Mouse (Mus musculus) right cerebral cortex, postnatal 4 days (tissue): Measurements from ENCODE around the gene Mettl6.
"Not testable (repeated sequence)": the region's sequence is repeated elsewhere in the genome, so short reads cannot be mapped to it uniquely, and the experiment has no call there.

ENCODE experiments used
- DNase-seq: peaks from one replicate; pipeline ENCODE4 v3.0.0-alpha.2; 2022

Gene Mettl6

DNA sequence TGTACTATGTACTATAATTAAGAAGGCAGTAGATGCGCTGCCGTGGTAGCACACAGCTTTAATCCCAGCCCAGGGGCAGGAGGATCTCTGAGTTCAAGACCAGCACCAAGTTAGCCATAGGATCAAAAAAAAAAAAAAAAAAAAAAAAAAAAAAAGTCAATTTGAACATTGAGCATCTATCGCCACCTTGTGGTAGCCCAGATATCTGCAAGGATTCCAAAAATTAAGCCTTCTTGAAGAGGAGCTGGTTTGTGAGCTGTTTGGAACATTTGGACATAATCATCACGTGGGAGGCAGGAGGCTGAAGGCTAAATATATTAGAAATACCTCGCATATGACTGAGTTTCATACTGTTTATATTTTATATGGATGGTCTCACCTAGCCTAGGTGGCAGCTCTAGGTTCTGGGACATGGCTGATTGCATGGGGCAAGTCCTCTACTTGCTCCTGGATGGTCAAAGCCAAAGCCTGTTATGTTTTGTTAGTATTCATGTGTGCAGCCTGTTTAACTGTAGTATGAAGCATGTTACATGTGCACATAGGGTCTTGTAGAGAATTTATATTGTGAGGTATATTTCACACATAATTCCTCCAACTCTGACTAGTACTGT, 22.3 kb downstream of the Mettl6 start:
- peak; percentile 65 for DNase-seq

DNA sequence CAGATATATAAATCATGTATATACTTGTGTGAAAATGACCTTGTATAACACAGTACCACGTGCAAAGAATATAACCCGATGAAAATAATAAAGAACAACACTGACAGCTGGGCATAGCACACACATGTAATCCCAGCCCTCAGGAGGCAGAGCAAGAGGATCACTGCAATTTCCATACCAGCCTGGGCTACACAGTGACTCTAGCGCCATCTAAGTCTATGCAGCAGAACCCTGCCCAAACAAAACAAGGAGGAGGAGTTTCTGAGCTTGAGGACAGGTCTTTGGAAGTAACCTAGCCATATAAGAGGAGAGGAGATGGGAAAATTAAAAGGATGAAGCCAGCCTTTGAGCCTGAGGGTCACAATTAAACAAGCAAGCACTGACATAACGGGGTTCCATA, 25.1 kb downstream of the Mettl6 start:
- DNase-seq: no peak

DNA sequence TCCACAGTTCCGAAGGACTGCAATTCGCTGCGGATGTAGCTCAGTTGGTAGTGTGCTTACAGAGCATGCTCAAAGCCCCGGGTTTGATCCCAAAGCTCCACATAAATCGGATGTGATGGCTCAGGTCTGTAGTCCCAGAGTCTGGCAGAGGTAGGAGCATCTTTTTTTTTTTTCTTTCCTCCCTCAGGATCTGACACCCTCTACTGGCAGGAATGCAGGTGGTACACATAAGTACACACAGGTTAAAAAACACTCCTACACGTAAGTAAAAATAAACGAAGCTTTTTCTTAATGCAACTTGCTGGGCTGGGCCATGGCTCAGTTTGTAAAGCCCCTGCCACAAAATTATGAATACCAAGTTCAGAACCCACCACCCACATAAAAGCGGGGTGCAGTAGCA, 30.7 kb downstream of the Mettl6 start:
- no peak for DNase-seq

DNA sequence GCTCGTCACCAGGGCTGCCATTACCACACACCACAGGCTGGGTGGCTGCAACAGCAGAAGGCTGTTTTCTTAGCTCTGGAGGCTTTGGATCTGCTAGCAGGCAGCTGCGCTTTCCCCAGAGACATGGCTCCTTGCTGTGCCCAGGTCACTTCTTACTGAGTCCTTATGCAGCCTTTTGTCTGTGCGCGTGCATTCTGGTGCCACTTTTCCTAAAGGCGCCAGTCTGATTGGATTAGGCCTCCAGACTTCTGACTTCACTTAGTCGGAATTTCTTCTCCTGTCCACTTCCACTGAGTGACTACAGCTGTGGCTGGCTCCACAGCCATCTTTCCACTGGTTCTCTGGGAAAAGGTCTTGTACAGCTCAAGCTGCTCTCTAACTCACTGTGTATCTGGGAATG, 32.0 kb downstream of the Mettl6 start:
- DNase-seq: no peak

DNA sequence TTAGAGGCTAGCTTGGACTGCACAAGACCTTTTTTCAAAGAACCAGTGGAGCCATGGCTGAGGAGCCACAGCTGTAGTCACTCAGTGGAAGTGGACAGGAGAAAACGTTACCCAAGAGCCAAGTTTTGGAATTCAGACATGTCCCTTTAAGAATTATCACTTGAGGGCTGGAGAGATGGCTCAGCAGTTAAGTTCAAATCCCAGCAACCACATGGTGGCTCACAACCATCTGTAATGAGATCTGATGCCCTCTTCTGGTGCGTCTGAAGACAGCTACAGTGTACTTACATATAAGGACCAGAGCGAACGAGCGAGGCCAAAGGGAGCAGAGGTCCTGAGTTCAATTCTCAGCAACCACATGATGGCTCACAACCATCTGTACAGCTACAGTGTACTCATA, 32.6 kb downstream of the Mettl6 start:
- DNase-seq: not testable (repeated sequence)

DNA sequence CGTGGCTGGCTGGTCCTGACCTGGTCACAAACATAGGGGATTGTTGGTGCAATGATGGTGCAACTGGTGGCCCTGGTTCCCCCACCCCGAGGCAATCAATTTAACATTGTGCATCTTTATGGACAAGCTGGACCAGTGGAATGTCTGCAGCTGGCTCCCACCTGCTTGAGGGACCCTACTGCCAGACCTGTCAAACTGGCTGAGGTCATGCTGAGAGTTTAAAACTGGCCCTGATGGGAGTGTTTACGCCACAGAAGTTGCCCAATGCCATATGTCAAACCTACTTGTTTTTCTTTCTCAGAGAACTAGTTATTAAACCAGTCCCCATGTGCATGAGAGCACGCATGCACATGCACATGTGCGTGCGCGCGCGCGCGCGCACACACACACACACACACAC, 36.8 kb downstream of the Mettl6 start:
- DNase-seq: no peak

DNA sequence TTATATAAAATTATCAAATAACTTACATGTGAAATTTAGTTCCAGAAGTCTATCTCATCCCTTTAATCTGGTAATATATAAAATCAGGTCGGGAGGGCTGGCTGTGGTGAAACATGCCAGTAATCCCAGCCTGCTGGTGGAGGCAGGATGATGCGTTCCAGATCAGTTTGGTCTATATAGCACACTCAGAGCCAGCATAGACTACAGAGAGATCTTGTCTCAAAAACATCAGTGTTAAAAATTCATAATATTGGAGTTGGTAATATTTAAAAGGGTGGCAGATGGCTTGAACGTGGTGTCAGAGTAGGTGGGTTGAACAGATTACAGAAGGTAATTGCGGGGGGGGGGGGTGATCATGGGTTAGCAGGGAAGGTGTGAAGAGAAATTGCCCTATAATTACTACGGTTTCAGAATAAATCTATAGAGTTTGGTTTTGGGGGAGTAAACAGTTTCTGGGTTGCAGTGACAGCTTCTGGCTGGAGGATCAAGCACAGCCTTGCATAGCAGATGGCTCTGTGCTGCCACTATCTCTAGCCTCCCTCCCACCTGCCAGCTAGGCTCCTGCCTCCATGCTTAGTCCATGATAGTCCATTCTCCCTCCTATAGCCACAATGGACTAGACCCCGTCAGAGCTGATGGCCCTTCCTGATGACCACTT, 38.6 kb downstream of the Mettl6 start:
- DNase-seq: no peak

DNA sequence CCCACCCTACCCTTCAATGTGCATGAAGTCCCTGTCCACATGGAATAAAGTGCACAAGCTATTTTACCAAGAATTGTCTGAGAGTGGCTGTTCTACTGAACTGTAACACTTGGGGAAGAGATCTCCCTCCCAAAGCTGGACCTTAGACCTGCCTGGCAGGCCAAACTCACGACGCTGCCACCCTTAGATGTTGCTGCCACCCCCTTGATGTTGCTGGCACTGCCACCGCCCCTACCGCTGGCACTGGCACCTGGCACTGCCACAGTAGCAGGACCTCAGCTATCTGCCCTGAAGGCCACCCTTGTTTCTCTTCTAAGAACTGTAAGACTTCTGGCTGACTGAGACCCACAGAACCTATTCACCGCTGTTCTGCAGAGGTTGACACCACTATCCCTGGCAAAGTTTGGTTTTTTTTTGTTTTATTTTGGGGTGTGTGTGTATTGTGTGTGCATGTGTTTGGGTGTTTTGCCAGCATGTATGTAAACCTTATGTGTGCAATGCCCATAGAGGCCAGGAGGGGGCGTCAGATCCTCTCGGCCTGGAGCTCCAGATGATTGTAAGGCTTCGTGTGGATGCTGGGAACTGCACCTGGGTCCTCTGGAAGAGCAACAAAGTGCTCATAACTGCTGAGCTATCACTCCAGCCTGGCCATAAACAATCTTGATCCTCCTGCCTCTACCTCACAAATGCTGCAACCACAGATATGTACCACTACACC, 39.8 kb downstream of the Mettl6 start:
- DNase-seq: no peak

DNA sequence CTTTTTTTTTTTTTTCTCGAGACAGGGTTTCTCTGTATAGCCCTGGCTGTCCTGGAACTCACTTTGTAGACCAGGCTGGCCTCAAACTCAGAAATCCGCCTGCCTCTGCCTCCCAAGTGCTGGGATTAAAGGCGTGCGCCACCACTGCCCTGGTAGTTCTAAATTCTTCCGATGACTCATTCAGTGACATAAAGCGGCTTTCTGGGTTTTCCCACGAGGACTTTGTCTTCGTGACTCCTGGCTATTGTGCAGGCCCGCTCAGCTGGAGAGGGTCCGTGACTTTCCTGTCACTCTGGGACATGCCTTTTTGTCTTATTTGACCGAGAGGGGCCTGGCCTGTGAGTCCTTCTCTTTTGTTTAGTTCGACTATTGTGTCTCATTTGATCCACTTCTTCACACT, 40.9 kb downstream of the Mettl6 start:
- DNase-seq: not testable (repeated sequence)

DNA sequence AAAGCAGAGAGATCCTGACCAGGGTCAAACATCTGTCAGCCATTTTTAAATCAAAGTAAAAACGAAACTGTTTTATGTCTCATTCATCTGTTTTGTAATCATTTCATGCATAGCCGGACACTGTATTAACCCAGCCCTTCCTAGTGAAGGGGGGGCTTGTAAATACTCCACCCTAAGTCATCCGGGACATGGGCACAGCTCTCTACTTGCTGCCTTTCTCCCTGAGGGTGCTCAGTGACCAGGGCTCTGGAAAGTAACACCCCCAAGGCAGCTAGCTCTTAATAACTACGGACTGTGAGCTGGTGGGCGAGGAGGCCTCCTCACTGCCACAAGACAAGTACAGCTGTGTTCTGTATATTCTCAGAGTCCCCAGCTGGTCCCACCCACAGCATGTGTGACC, 45.8 kb downstream of the Mettl6 start:
- no peak for DNase-seq

DNA sequence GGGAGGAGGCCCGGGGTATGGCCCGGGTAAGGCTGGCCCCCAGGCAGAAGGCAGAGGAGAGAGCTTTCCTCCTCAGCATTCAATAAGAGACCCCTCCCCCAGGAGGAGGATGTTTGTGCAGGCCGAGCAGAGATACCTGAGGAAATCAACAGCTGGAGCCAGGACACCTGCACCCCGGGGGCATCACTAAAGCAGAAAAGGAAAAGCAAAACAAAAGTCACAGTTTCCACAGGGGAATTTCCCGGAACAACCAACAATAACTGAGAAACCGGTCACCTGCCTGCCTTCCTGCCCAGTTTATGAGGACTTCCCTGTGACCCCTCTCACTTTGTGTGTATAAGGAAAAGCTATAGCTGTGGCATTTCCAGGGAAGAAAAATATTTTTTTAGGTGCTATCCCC, 51.2 kb downstream of the Mettl6 start:
- no peak for DNase-seq

DNA sequence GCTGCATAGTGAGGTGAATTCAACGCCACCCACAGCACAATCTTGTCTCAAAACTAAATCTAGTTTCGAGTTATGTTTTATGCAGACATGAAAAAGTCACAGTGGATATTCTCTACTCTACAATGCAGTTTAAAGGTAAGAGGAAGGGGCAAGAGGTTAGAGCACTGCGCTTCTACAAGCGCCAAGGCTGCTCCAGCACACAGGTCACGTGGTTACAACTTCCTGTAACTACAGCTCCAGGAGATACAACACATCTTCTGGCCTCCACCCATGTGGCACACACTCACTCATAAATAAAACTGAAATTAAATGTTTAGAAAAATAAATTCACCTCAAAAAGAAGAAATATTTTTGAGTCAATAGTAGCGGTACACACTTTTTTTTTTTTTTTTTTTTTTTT, 54.1 kb downstream of the Mettl6 start:
- DNase-seq: no peak

DNA sequence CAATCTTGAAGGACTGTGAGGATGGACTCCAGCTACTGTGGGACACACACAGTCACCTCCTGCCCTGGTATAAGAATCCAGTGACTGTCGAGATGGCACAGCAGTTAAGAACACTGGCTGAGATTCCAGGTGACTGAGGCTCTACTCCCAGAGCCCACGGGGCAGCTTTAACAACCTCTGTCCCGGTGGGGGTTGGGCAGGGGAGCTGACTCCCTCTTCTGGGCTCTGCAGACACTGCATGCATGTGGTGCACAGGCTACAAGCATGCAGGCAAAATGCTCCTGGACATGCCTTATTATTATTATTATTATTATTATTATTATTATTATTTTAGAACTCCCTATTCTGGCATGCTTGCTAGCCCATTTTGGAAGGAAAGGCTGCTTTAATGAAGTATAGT, 54.6 kb downstream of the Mettl6 start:
- DNase-seq: no peak

DNA sequence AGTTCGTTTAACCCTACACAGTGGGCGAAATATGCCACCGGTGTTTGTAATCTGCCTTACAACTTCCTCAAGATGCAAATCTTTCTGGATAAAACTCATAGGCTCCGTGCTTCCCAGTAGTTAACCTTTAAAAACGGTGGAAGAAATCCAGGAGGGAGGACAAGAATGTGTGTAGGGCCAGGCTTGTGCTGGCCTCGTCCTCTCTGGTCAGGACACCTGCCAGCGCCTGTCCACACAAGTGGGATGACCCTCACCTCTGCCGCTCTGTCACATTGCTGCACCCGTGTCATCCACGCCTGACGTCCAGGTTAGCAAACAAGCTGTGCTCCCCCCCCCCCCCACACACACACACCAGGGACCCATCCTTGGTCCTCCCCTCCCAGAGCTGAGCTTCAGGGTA, 55.6 kb downstream of the Mettl6 start:
- DNase-seq: no peak

DNA sequence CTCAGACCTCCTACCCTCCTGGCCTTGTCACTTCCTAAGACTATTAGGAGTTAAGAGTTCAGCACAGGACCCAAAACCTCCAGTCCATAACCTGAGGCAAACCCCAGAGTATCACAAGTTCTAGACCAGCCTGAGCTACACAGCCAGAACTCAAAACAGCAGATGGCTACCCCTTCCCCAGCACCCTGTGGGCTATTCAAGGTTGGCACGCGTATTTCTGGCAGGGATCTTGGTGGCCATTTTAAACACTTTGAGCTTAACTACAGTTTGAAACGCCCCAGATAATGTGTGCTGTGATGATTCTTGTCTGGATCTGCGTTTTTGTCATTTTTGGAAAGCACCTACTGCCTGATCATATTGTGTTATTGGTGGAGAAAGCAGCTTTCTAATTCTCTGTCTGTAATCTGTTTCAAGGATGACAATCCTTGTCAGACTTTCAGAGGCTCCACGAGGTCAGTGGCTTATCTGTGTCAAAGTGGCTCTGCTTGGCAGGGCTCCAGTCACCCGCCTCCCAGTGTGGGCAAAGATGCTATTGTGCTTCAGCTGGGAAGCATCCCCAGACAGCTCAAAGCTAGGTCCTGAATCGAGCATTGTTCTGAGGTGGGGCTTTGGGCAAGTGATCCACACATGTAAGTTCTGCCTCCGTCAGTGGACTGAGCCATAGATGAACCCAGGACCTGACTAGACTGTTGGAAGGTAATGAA, 56.9 kb downstream of the Mettl6 start:
- DNase-seq: peak; percentile 30

DNA sequence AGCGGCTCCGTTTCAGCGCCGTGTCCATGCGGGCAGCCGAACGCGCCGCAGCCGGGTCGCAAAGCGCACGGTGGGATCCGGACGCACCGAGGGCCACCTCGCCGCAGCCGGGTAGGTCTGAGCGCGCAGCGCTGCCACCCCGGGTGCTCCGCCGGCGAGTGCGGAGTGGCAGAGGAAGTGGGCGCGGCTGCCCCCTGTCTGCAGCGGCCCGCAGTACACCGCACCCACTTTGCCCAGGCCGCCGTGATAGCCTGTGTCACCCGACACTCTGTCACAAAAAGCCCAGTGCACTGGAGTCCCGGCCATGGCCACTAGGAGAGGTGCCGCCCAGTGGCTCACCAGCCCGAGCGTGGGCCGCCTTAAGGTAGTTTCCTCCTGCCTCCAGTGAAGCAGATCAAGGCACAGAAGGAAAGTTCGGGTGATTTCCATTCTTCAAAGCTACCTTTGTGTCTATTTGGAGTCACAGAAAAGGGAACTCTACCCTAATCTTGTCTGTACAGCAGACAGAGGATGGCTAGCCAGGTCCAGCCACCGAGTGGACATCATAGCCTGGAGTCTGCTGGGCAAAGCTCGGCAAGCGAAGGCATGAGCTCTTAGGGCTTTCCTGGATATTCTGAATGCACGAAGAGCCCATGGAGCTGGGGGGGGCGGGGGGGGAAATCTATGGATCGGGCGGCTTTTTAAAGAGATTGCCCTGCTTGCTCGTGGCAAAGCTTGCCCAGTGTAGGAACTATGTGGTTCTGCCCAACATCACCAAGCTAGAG, 58.7 kb downstream of the Mettl6 start, which contains the start of gene Sh3bp5:
Gene Sh3bp5, minus strand, starts transcription at position 149 of the 764 bp plus-strand sequence.
- DNase-seq: peak; percentile 93

DNA sequence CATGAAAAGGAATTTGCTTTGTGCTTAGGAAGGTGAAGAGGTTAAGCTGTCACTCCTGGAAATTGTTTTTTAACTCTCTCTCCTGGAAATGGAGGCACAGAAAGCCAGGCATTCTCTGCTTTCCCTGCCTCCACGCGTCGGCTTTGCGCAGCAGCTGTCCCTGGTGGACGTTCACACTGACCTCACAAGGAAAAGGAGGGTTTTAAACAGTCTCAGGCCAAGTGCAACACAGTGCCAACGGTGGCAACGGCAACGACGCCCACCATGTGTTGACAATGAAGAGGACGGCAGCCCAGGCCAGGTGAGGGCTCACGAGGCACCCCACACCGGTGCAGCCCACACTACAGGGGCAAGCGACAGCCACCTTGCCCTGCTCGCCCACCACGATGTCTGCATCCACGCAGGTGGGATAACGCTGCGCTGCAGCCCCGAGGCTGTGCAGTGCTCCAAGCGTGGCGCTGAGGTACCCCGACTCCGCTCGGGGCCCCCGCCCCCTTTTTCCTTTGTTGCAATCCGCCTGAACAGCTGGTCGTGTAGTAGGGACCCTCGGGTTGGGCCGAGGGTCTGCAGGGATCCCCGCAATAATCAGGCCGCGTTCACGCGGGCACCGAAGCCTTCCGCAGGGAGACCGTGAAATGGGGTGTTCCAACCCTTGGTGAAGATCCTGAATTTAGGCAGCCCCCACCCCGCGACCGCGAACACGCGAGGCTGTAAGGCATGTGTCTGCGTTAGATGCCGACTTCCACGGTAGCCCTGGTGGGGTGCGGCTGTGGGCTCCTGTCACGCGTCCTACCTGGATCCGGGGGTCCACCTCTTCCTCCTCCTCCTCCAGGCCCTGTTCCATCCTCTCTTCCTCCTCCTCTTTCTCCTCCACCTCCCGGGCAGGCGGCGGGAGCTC, 59.6 kb downstream of the Mettl6 start:
- peak; percentile 65 for DNase-seq

DNA sequence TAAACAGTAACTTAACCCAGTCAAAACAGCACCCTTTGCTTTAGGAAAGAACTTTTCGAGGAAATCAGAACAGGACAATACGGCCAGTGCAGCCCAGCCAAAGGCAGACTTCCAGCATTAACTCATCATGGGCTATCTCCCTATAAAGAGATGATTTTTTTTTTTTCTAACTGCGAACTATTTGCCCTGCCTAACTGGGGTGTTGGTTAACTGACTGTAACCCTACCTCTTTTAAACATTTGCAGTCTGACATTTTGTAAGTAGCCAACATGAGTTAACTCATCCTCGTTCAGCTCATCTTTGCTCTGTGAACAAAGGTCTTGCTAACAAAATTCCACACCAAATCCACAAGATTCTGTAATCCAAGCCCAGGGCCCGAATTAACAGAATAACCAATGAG, 60.4 kb downstream of the Mettl6 start:
- no peak for DNase-seq

DNA sequence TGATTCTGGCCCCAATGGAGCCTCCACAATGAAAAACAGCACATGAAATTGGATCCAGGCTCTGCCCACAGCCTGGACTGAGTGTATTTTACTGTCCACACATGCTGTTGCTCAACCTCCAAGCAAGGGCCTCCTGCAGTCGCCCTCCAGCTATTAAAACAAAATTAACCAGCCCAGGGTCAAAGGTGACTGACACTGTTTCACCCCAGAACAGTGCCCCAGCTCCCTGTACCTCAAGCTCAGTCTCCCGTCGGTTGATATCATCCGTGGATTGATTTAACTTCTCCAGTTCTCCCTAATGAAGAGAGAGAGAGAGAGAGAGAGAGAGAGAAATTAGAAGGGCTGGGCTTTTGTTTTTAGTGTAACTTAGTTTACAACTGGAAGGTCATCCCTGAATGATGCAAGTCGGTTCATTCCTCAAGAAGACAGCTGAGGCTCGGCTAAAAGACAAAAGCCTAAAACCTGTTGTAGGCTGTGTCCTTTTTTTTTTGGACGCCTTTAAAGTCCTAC, 60.9 kb downstream of the Mettl6 start:
- DNase-seq: no peak

DNA sequence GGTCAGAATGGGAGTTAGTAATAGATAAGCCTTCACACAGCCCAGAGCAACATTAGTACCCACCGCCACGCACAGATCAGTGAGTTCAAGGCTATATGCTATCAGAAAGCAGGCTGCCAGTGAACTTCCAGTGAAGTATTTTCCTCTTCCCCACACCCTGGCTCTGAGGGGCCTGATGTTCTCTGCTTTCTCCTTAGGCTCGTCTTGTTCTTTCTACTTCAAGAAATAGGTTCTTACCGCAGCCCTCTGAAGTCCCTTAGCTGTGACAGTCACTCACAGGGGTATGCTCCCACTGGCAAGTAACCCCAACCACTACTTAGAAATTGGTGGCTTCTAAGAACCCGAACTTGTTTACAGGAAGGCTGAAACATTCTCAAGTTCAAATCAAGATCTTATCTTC, 61.7 kb downstream of the Mettl6 start:
- no peak for DNase-seq

DNA sequence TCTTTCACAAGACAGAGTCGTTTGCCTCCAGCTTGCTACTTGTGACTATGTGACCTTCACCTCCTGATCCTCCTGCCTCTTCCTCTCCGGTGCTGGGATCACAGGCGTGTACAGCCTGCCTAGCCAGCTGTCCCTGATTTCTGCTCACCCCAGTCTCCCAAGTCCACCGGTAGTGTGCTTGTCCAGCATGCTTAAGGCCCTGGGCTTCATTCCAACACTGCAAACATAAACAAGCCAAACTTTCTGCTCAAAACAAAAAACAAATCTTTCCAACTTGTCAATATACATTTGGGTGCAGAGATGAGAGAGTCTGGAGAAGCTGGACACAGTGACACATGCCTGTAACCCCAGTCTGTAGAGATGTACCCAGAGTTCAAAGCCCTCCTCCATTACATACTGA, 62.4 kb downstream of the Mettl6 start:
- DNase-seq: no peak
